Mouse (Mus musculus) embryonic fibroblast, embryonic 13.5 days (primary cell): ENCODE data around the gene Pcolce.

Experiments used
- CTCF ChIP-seq: IDR thresholded peaks from 2 replicates; pipeline ENCODE4 v1.5.1; 2011; ENCODE audit warnings: mild to moderate bottlenecking, control low read depth, low read length, moderate library complexity, borderline replicate concordance; ENCODE audit not compliant: insufficient read depth
- POLR2A ChIP-seq: IDR thresholded peaks from 2 replicates; pipeline ENCODE4 v1.6.1; 2011; ENCODE audit warnings: low read depth, mild to moderate bottlenecking, control low read depth, low read length, moderate library complexity

DNA sequence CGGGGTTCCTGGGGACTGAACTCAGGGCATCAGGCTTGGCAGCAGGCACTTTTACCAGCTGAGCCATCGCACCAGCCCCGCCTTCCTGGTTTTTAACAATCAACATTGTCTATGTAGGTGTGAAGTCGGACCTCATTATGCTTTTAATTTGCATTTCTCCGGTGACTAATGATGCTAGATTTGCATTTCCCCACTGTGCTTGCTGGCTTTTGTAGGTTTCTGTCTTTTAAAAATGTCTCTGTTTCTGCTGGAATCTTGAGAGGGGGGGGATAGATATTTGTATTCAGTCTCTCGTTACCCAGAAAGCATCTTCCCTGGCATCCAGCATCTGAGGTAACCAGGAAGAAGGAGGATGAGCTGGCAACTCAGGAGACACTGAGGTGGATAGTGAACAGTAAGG, 52.0 kb downstream of the Pcolce start:
- TF ChIP-seq POLR2A (no peak), CTCF (no peak)
